Mouse (Mus musculus) lung, embryonic 16.5 days (tissue): ENCODE data around the gene Arhgef28. TPM values are rescaled to one million over a fixed set of nuclear protein-coding genes. Genes with fewer than 3 reads are reported as not detected.

Experiments
- ATAC-seq: fragments of 200-750 bp; cut with Nextera tagmentation; 2 replicates; pipeline ENCODE4 v1.8.0; 2017; ENCODE audit warnings: low read depth, mild to moderate bottlenecking, moderate library complexity
- H3K27ac ChIP-seq: fragments of 300-500 bp; sonication (generic); 2 replicates; pipeline ENCODE4 v1.5.1; 2014; ENCODE audit warnings: mild to moderate bottlenecking, control low read depth, low read length
- H3K27me3 ChIP-seq: fragments of 300-500 bp; sonication (generic); 2 replicates; pipeline ENCODE4 v1.6.1; 2014; ENCODE audit warnings: low read depth, low read length, mixed read lengths; ENCODE audit not compliant: control insufficient read depth, insufficient read depth
- H3K36me3 ChIP-seq: fragments of 300-500 bp; sonication (generic); 2 replicates; pipeline ENCODE4 v1.6.1; 2014; ENCODE audit warnings: low read length; ENCODE audit not compliant: control insufficient read depth, insufficient read depth
- H3K4me1 ChIP-seq: fragments of 300-500 bp; sonication (generic); replicated peaks from 2 replicates; pipeline ENCODE4 v1.6.1; 2014; ENCODE audit warnings: low read length, mixed read lengths; ENCODE audit not compliant: control insufficient read depth, insufficient read depth
- H3K4me2 ChIP-seq: fragments of 300-500 bp; sonication (generic); 2 replicates; pipeline ENCODE4 v1.6.1; 2014; ENCODE audit warnings: low read depth, low read length, control low read depth
- H3K4me3 ChIP-seq: fragments of 300-500 bp; sonication (generic); 2 replicates; pipeline ENCODE4 v1.5.1; 2014; ENCODE audit warnings: mild to moderate bottlenecking, low read length, control low read depth
- H3K9ac ChIP-seq: fragments of 300-500 bp; sonication (generic); 2 replicates; pipeline ENCODE4 v1.6.1; 2014; ENCODE audit warnings: low read length, control low read depth
- H3K9me3 ChIP-seq: fragments of 300-500 bp; sonication (generic); 2 replicates; pipeline ENCODE4 v1.6.1; 2016; ENCODE audit warnings: low read length; ENCODE audit not compliant: control insufficient read depth
- WGBS: fragments of 180-500 bp; shearing (Covaris S2); extraction: QIAGEN DNeasy Blood & Tissue Kit; methylation state at CpG from one replicate; pipeline ENCODE4 v1.1.7; 2014; 5-methylcytosine and 5-hydroxymethylcytosine counted together
- polyA plus RNA-seq: library from polyadenylated mRNA; unstranded; fragments of >200 nt; fragmentation: Nextera tagmentation; extraction: Ambion mirVana; gene quantifications from 2 replicates; pipeline ENCODE4 v1.2.1, GENCODE M21; 2015

Arhgef28 gene
- polyA plus RNA-seq, 1 experiment from 2014 or later, result 21.7 TPM

GRCm38 (mm10) chr13:97898590-97898989 is 307.6 kb downstream of the Arhgef28 start:
- H3K36me3 ChIP-seq, result no peaks in the 10 kb centered on the region
- no peak for ATAC-seq
- H3K4me1 ChIP-seq, result 0 out of 2 replicates have a peak, but pooled peaks cover 1% of the 10 kb centered on the region
- H3K27me3 ChIP-seq, result no peaks in the 10 kb centered on the region
- 41% methylated on average over 2 of the region's 2 CpGs for WGBS
- H3K4me2 ChIP-seq, result no peak overlapping the region
- no peak overlapping the region for H3K4me3 ChIP-seq
- no peaks in the 10 kb centered on the region for H3K9me3 ChIP-seq
- no peak overlapping the region for H3K9ac ChIP-seq
- H3K27ac ChIP-seq, result no peak overlapping the region

- no peak overlapping the region for H3K9ac ChIP-seq
- no peaks in the 10 kb centered on the region for H3K9me3 ChIP-seq
- no peak overlapping the region for H3K27ac ChIP-seq
- H3K4me1 ChIP-seq, result peaks cover 10% of the 10 kb centered on the region
- H3K4me3 ChIP-seq, result no peak overlapping the region
- ATAC-seq, result peak; percentile 79
- 19% methylated on average over 10 of the region's 10 CpGs for whole genome bisulfite sequencing
- H3K27me3 ChIP-seq, result no peaks in the 10 kb centered on the region
- peak overlapping the region; percentile 21 for H3K4me2 ChIP-seq
- H3K36me3 ChIP-seq, result no peaks in the 10 kb centered on the region
Observed at GRCm38 (mm10) chr13:97893031-97893825, 313.0 kb downstream of the Arhgef28 start.

- H3K4me1 ChIP-seq, result peaks cover 17% of the 10 kb centered on the region
- no peaks in the 10 kb centered on the region for H3K9me3 ChIP-seq
- 39% methylated on average over 15 of the region's 15 CpGs for WGBS
- no peak overlapping the region for H3K4me3 ChIP-seq
- H3K36me3 ChIP-seq, result no peaks in the 10 kb centered on the region
- no peak for ATAC-seq
- peak overlapping the region; percentile 21 for H3K4me2 ChIP-seq
- H3K27ac ChIP-seq, result peak overlapping the region; percentile 28; the same call in 1 of the 2 replicates
- no peak overlapping the region for H3K9ac ChIP-seq
- no peaks in the 10 kb centered on the region for H3K27me3 ChIP-seq
Observed at GRCm38 (mm10) chr13:97892089-97892884, 314.0 kb downstream of the Arhgef28 start.

DNA sequence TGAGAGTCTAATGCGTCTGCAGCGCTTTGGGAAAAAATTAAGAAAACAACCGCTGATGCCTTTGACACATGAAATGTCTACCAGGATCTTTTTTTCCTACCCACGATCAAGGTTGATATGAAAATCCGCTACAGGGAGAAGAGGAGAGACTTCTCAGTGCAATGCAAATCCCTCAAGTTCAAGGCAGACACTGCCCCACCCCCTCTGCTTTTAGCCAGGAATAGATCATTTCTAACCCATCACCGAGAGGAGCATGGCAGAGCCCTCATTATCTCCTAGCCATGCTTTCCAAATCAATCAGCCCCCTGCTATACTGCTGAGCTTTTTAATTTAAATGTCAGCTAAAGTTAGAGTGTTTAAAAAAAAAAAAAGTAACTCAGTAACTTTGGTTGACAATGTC is 318.2 kb downstream of the Arhgef28 start:
- no peak overlapping the region for H3K4me3 ChIP-seq
- no peak overlapping the region for H3K4me2 ChIP-seq
- WGBS, result 30% methylated on average over 6 of the region's 6 CpGs
- H3K9ac ChIP-seq, result no peak overlapping the region
- H3K27me3 ChIP-seq, result no peaks in the 10 kb centered on the region
- ATAC-seq, result no peak
- no peak overlapping the region for H3K27ac ChIP-seq
- H3K9me3 ChIP-seq, result no peaks in the 10 kb centered on the region
- H3K36me3 ChIP-seq, result no peaks in the 10 kb centered on the region
- peaks cover 21% of the 10 kb centered on the region for H3K4me1 ChIP-seq

- ATAC-seq, result no peak
- 18% methylated on average over 7 of the region's 7 CpGs for WGBS
- Histone ChIP-seq H3K4me3 (no peak overlapping the region), H3K27me3 (no peaks in the 10 kb centered on the region), H3K4me1 (peaks cover 19% of the 10 kb centered on the region), H3K4me2 (no peak overlapping the region), H3K27ac (no peak overlapping the region), H3K9ac (no peak overlapping the region), H3K9me3 (no peaks in the 10 kb centered on the region), H3K36me3 (no peaks in the 10 kb centered on the region)
Observed at GRCm38 (mm10) chr13:97887558-97887957, 318.7 kb downstream of the Arhgef28 start.

DNA sequence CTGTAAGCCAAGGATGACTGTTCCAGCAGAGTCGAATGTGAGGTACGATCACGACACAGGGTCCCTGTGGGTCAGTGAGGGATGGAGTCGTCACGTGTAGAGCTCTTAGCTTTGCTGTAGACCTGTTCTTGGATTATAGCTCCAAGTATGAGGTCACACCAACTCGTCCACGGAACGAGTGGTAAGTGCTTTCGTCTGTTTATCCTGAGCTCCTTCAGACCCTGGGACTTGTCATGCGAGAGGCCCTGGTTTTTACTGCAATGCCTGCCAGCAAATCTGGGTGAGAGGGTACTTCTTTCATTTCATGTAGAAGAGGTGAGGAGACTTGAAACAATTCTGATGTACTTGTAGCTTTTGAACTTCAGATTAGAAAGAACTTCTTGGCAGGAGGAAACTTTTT is 322.6 kb downstream of the Arhgef28 start:
- WGBS, result 49% methylated on average over 10 of the region's 10 CpGs
- Histone ChIP-seq H3K4me2 (no peak overlapping the region), H3K27me3 (no peaks in the 10 kb centered on the region), H3K9me3 (no peaks in the 10 kb centered on the region), H3K9ac (no peak overlapping the region), H3K4me3 (no peak overlapping the region), H3K27ac (no peak overlapping the region), H3K36me3 (no peaks in the 10 kb centered on the region), H3K4me1 (peaks cover 14% of the 10 kb centered on the region)
- ATAC-seq, result peak; percentile 85

DNA sequence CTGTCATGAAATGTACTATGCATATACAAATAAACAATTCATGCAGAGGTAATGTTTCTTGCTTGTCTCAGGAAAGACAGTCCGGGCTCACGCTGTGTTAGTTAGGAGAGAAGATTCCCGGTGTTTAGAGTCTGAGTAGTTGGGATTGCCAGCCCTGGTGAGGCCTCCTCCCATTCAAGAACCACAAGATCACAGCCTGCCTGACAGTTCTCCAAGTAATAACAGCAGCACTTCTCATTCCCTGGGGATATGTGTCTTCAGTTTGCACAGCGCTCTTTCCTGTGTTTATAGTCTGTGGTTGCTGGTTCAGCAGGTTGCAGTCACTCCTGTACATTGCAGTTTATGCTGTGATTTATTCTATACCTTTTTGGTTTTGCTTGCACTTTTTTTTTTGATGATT is 329.8 kb downstream of the Arhgef28 start:
- H3K9ac ChIP-seq, result no peak overlapping the region
- no peak overlapping the region for H3K4me3 ChIP-seq
- H3K9me3 ChIP-seq, result no peaks in the 10 kb centered on the region
- H3K27ac ChIP-seq, result no peak overlapping the region
- no peak for ATAC-seq
- 57% methylated on average over 4 of the region's 4 CpGs for WGBS
- no peaks in the 10 kb centered on the region for H3K27me3 ChIP-seq
- no peaks in the 10 kb centered on the region for H3K36me3 ChIP-seq
- H3K4me2 ChIP-seq, result no peak overlapping the region
- peaks cover 2% of the 10 kb centered on the region; the same call in 1 of the 2 replicates for H3K4me1 ChIP-seq

- Histone ChIP-seq H3K4me2 (no peak overlapping the region), H3K27me3 (no peaks in the 10 kb centered on the region), H3K4me3 (no peak overlapping the region), H3K27ac (no peak overlapping the region), H3K36me3 (no peaks in the 10 kb centered on the region), H3K9me3 (no peaks in the 10 kb centered on the region), H3K9ac (no peak overlapping the region), H3K4me1 (peaks cover 2% of the 10 kb centered on the region; the same call in 1 of the 2 replicates)
- ATAC-seq, result no peak
- 51% methylated on average over 6 of the region's 6 CpGs for WGBS
Observed at GRCm38 (mm10) chr13:97876031-97876430, 330.2 kb downstream of the Arhgef28 start.

DNA sequence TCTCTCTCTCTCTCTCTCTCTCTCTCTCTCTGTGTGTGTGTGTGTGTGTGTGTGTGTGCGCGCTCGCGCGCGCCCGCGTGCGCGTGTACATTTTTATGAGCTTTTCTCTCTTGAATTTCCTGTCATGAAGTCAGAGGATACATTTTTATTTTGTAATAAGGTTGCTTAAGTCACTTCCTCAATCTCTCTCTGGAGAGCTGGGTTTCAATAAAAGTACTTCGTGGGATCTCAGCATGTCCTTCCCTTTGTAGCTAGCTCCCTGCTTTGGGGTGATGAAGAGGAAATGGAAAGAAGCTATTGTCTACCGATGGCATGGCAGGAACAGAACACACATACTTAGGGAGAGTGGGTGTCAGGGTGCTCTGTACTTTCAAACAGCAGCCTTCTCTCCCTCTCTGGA is 336.8 kb downstream of the Arhgef28 start:
- H3K27ac ChIP-seq, result 0 out of 2 replicates have a peak overlapping the region, but pooled peaks have one; percentile 9
- peak; percentile 15; the same call in 1 of the 2 replicates for ATAC-seq
- H3K4me3 ChIP-seq, result no peak overlapping the region
- 60% methylated on average over 12 of the region's 12 CpGs for WGBS
- no peak overlapping the region for H3K4me2 ChIP-seq
- H3K36me3 ChIP-seq, result no peaks in the 10 kb centered on the region
- H3K27me3 ChIP-seq, result no peaks in the 10 kb centered on the region
- 0 out of 2 replicates have a peak, but pooled peaks cover 6% of the 10 kb centered on the region for H3K4me1 ChIP-seq
- no peak overlapping the region for H3K9ac ChIP-seq
- no peaks in the 10 kb centered on the region for H3K9me3 ChIP-seq
